Mouse (Mus musculus) gastrocnemius, postnatal 4 days (tissue): Measurements from ENCODE around the gene Msl3l2. TPM values are rescaled to one million over a fixed set of nuclear protein-coding genes. Genes with fewer than 3 reads are reported as not detected.

Source experiments
- DNase-seq, 2 experiments: peaks; one replicate each; pipeline ENCODE4 v3.0.0; 2021 to 2022; ENCODE audit warnings: low spot score in 2 of 2, mixed read lengths in 2 of 2
- long read RNA-seq, 2 experiments: library from polyadenylated mRNA; stranded (forward); transcript quantifications; one replicate each; pipeline ENCODE4 v2.0.0; 2021
- total RNA-seq, 2 experiments: library from RNA; stranded (reverse); gene quantifications; 2 replicates each; pipeline ENCODE4 v1.2.3; 2021

Msl3l2 gene
- 1 to 10 TPM; 4.9 to 5.1 TPM for total RNA-seq
- long read RNA-seq, experiment 1, transcript Msl3l2-201 (2 exons, 2,140 nt) = major isoform, 12 of 16 reads
- long read RNA-seq, experiment 1, partial matches to known transcripts = 0 of 16 reads
- long read RNA-seq, experiment 1, other reads (novel, unspliced or antisense) = 4 of 16 reads
- long read RNA-seq, experiment 2, transcript Msl3l2-201 (2 exons, 2,140 nt) = major isoform, 6 of 13 reads
- long read RNA-seq, experiment 2, partial matches to known transcripts = 0 of 13 reads
- long read RNA-seq, experiment 2, other reads (novel, unspliced or antisense) = 7 of 13 reads

DNA sequence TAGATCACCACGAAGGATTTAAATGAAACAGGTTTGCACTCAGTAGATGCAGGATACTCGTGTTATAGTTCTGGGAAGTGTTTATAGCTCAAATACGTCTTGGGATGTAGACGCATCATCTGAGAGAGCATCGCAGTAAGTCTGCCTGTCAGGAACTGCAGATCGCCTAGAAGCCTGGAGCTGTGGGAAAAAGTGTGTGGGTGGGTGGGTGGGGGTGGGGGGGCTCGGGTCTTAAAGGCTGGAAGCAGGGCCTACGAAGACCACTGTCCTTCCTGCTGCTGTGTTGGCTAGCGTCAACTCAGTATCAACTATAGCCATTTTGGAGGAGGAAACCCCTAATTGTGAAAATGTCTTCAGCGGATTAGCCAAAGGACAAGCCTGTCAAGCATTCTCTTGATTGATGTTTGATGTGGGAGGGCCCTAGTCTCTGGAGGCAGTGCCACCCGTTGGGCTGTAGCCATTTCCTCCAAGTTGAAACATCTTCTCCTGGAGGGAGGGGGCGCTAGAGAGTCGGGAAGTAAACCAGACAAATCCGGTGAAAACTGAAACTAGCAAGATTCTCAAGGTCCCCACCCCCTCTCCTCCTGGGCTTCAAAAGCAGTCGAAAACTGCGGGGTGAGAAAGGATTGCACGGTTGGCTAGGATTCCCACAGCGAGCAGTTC, at the start of gene Msl3l2:
Gene Msl3l2, plus strand, starts transcription at position 585 of the 663 bp plus-strand sequence.
- DNase-seq = peak; percentile 78 to 88

DNA sequence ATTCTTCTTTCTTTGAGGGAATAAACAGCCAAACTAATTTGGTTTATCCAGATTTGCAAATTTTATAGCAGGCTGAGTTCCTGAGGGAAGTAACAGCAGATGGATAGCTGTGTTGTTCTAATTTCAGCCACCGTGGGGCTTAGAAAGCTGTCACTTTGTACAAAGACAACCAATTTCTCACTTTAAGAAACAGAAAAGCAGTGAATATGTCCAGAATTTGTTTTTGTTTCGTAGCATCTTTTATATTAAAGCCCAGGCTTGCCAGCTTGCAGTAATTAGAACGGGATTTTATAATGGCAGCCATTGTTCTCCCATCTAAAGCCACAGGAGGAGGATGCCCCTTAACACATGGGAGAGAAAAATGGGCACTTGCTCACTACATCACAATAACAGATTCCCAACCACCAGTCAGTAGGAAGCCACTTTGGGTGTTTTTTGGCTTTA, 47.7 kb upstream of the Msl3l2 start:
- no peak for DNase-seq

- no peak for DNase-seq
These were observed 45.4 kb upstream of the Msl3l2 start for GRCm38 (mm10) chr10:56061238-56061830.

- no peak for DNase-seq
These were observed 44.0 kb upstream of the Msl3l2 start for GRCm38 (mm10) chr10:56062746-56063145.

DNA sequence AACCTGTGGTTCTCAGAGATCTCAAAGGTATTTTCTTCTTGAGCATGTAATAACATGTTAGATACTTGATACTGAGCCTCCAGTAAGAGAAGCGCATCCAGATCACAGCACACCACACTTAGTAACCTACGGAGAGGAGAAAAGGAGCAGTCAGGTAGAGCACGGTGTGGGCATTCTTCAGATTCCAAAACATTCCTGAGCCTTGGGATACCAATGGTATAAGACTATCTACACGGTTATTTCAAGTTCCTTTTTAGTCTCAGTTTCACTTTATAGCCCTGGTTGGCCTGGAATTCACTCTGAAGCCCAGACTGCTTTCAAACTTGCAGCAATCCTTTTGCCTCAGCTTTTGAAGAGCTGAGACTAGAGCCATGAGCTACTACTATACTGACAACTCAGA, 17.0 kb upstream of the Msl3l2 start:
- no peak for DNase-seq

DNA sequence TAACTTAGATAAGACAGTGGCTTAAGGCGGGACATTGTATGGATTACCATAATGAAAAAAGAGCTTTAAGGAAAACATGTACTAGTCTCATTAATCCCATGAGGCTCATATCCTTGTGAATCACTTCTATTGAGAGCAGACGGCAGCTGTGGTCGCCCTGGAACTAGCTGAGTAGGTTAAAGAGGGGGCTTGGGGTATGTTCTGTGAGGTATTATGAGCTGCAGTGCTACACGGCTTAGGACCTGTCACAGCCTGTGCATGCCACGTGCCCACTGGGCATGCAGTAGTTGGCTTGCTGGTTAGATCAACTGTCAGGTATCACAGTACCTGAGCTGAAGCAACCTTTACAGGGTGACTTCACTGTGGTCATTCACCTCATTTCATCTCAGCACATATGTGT, 12.1 kb upstream of the Msl3l2 start:
- no peak for DNase-seq

DNA sequence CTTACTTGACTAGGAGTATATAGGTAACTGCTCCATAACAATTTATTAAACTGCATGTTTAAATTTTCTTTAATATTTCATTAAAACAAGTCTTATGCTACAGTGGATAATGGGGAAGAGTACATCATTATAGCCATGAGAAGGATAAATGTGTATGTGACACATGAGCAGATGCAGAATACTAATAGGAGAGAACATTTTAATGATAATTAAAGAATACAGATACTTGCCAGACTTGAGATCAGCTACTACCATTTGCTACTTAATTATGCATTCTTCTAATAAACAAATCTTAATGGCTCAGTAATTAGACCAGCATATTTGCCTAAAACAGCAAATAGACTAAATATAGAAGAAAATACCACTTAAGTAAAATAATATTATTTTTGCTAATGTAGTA, 10.0 kb upstream of the Msl3l2 start:
- no peak for DNase-seq

GRCm38 (mm10) chr10:56099126-56099525, 7.6 kb upstream of the Msl3l2 start:
- DNase-seq = no peak

DNA sequence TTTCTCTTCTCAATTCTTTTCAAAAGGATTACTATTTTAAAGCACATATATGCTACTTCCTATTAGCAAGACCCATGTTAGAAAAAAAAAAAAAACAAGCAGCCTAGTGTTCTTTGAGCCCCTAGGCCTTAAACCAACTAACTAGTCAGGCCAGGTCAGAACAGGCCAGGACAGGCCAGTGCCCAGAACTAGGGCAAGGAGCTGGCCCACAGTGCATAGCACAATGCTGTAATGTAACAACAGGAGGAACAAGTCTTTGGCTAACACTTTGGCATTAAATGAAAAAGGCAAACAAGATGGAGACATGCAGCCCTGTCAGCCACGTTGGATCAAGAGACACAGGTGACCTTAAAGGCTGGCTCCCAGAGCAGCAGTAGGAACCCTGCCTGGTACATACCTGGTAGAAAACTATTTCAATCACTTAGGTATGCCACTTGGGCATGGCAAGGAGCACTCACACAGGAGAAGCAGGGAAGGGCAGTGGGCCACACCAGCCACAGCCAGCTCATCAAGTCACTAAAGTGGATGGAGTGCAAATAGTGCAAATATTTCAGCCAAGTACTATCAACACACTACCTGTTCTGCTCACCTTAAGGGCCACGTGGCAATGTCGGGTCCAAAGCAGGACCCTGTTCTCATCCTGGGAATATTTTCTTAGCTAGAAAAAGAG, 6.9 kb upstream of the Msl3l2 start:
- no peak for DNase-seq

- DNase-seq = no peak
These were observed 248 bp downstream of the Msl3l2 start for GRCm38 (mm10) chr10:56106996-56107334.

DNA sequence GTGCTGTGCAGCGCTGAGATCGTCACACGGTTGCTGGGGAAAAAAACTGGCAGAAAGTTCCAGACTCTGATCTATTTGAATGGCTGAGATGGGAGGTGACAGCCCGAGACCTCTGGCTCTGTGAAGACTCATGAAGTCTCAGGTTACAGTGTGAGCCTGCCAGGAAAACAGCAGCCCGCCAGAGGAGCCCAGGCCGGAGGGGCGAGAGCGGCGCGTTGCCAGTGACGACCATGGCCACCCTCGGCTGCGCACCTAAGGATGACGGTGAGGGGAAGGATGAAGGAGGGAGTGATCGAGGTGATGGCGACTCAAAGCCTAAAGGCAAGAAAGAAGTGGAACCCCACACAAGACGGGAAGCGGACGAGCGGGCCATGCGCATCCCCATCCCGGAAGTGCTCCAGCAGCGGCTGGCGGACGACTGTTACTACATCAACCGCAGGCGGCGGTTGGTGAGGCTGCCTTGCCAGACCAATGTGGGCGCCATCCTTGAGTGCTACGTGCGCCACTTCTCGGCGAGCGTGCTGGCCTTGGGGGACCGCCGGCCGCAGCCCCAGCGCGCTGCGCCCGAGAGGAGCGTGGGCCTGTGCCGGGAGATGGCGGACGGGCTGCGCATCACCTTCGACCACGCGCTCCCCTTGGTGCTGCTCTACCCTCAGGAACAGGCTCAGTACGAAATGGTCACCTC, 8.4 kb downstream of the Msl3l2 start:
- peak; percentile 49 to 69 for DNase-seq

DNA sequence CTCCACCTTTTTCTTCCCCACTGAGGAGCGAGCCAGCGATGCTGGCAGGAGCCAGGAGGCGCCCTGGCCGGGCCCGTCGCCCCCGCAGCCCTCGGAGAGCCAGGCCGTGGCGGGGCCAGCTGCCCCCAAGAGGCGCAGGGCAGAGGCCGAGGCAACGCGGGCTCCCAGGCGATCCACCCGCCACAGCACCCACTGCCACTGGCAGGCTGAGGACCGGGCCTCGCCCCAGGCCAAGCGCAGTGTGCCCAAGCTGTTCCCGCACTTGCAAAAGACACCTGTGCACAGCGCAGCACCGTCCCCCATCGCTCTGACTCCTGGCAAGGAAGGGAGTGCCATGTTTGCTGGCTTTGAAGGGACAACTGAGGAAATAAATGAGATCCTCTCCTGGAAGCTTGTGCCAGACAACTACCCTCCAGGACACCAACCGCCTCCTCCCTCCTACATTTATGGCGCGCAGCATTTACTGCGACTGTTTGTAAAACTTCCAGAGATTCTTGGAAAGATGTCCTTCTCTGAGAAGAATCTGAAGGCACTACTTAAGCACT, 9.0 kb downstream of the Msl3l2 start:
- peak; percentile 21 to 26 for DNase-seq

DNA sequence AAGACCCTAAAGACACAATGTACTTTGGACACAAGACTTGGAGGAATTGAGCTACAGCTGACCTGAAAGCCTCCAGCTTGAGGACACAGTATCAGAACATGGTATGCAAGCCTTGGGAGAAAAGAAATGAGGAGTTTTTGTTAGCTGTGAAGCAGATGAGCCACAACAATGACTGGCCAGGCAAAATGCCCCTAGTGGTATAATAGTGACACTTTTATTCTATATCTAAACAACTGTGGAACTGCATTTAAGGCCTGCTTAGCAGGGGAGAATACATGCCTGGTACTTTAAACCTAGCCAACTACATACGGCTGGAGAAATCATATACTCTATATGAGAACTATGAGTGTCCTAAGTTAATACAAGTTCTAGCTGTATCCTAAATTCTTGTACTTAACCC, 20.3 kb downstream of the Msl3l2 start:
- DNase-seq = no peak

- no peak for DNase-seq
These were observed 22.9 kb downstream of the Msl3l2 start for GRCm38 (mm10) chr10:56129642-56130041.

DNA sequence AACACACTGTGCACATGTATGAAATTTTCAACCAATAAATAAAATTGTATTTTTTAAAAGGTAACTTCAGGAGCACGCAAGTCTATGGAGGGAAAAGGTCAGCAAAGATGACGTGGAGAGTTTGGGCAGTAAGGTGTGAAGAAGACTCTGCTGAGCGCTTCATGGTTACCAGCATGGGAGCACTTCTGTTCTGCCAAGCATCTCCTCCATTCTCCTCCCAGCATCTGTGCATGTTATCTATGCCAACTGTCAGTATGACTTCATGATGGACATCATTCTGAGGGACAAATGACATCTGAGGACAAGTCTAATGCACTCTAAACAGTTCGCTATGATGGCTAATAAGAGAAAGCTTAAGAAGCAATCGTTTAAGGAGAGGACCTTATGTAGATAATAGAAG, 30.5 kb downstream of the Msl3l2 start:
- no peak for DNase-seq

DNA sequence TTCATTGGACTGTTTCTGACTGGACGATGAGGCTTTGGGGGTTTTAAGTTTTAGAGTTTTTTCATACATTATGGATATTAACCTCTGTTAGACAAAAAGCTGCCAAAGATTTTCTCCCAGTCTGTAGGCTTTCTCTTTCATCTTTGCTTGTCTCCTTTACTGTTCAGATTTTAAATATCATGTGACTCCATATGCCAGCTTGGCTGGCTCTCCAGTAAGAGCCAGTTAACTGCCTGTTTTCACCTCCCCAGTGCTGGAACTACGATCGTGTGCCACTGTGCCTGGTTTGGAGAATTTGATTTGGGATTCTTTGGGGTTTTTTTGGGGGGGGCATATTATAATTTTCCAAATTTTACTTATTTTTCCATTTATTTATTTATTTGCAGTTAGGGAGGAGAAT, 42.2 kb downstream of the Msl3l2 start:
- no peak for DNase-seq

GRCm38 (mm10) chr10:56156956-56157355, 50.2 kb downstream of the Msl3l2 start:
- DNase-seq = no peak

DNA sequence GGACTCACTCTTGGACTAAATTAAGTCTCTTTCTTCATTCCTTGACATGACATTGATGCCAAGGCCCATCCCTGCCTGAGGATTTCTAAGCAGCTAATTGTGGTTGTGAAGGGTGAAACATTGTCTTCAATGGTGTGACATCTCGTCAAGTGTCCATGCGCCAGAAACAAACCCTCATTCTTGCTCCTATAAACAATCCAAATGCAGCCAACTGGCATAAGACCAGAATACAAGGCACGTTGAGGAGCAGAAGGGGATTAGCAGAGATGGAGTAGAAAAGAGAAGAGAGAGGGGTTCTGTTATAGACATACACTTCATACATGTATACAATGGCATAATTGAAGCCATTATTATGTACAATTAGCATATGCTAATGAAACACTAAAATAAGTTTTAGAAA, 51.5 kb downstream of the Msl3l2 start:
- DNase-seq = no peak

- DNase-seq = no peak
These were observed 52.0 kb downstream of the Msl3l2 start for GRCm38 (mm10) chr10:56158748-56159147.

DNA sequence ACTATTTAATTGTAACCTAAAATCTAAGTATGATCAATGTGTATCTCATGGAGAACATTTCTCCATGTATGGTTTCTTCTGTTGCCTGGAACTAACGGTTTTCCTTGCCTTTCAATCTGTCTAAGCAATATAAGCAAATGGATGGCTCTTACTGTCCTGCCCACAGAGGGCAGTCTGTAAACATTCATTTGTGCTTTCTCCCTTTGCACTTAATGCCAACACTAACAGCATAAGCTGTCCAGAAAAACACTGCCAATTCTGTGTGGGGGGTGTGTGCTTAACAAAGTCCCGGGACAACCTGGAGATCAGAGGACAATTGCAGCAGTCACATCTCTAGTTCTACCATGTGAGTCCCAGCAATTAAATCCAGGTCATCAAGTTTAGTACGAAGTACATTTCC, 57.7 kb downstream of the Msl3l2 start:
- DNase-seq = no peak

DNA sequence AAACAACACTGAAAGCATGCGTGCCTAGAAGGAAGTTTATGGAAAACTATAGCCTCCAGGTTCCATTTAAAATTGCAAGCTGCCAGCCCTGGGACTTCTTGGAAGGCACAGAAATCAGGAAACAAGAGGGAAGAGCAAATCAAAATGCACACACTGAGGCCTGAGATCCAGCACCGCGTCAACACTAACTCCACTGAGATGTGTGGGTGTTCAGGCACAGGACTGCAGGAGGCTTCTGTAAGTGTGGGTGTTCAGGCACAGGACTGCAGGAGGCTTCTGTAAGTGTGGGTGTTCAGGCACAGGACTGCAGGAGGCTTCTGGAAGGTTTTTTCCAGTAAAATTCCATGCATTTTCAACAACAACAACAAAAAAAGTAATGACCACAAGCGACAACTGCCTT, 59.0 kb downstream of the Msl3l2 start:
- no peak for DNase-seq
